Mouse (Mus musculus) natural killer cell, adult 2 months (primary cell): ENCODE measurements around the gene Prpf31.

Source experiments
- DNase-seq, 2 experiments: peaks; one replicate each; pipeline ENCODE4 v3.0.0; 2022; ENCODE audit warnings: low spot score in 2 of 2

Gene Prpf31

DNA sequence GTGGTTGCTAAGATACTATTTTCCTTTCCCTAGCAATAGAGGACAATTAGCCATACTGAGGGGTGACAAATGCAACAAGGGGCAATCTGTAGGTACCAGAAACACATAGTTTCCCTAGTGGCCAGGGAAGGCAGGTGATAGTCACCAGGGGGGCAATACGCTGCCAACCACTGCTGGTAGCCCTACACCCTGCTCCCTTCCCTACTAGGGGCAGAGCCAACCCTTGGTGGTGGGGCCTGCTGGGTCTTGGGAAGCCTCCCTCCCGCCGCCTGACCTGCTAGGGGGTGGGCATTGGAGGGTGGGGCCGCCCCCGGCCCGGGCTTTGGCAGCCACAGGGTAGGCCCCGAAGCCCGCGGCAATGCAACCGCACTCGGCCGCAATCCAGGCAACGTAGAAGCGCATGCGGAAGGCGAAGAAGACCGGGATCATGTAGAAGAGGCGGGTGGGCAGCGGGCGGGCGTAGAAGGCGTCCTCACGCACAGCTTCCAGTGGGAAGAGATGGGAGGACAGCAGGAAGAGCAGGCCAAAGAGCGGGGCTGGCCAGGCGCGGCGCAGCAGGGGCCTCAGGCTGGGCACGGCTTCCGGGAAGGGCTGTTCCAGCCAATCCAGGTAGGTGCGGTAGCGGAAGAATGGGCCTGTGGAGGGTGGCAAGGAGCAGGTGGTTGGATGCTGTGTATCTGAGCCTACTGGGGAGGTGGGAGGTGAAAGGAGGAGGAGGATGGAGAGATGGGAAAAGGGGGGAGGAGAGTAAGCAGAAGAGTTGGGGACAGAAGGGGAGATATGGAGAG is 55.8 kb downstream of the Prpf31 start:
- DNase-seq = no peak

GRCm38 (mm10) chr7:3691919-3692318 is 62.1 kb downstream of the Prpf31 start:
- no peak for DNase-seq
